In the genomic region with DNA sequence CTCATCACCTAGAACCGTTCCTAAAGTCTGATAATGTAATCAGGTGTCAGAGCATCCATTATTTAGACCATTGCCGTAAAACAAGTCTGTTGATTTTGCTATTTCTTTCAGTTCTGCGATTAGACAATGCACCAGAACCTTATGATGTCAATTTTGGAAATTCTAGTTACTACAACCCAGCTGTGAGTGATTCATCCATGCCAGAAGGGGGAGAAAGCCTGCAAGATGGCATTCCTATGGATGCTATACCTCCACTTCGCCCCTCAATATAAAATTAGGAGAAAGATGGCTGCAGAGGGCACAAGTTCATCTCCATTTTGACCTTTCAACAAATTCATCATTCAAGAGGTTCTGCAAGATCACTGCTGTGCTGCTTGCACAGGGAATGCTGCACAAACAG, we compare ENCODE assay signal across 21 mouse cellular contexts. TPM values are rescaled to one million over a fixed set of nuclear protein-coding genes. Genes with fewer than 3 reads are reported as not detected.
"Had no signal": no experiment of that assay in that cellular context is flagged by ENCODE, and none has a peak within 500 bp of the region (broad histone marks: within the 10 kb centered on the region; RNA-seq: fewer than 3 reads in every experiment).

No protein-coding gene starts in this region.

- H3K9me3 ChIP-seq: limb, embryonic 12.5 days; liver, embryonic 13.5 days; lung, embryonic 15.5 days; megakaryocyte, embryonic 14.5 days; midbrain, embryonic 15.5 days; neural tube, embryonic 12.5 days had no signal

- H3K4me3 ChIP-seq: limb, embryonic 12.5 days; liver, embryonic 13.5 days; lung, embryonic 15.5 days; megakaryocyte, embryonic 14.5 days; midbrain, embryonic 15.5 days; neural tube, embryonic 12.5 days had no signal

- H3K27me3 ChIP-seq: limb, embryonic 12.5 days; liver, embryonic 13.5 days; lung, embryonic 15.5 days; megakaryocyte, embryonic 14.5 days; midbrain, embryonic 15.5 days; neural tube, embryonic 12.5 days had no signal

- H3K4me2 ChIP-seq: limb, embryonic 12.5 days; liver, embryonic 13.5 days; lung, embryonic 15.5 days; midbrain, embryonic 11.5 days; midbrain, embryonic 15.5 days; neural tube, embryonic 12.5 days had no signal

- H3K9ac ChIP-seq: limb, embryonic 12.5 days; liver, embryonic 13.5 days; liver, postnatal 0 days; lung, embryonic 15.5 days; midbrain, embryonic 15.5 days; neural tube, embryonic 12.5 days had no signal

- H3K4me1 ChIP-seq: limb, embryonic 12.5 days; liver, embryonic 13.5 days; lung, embryonic 15.5 days; megakaryocyte, embryonic 14.5 days; midbrain, embryonic 15.5 days; neural tube, embryonic 12.5 days had no signal

- H3K36me3 ChIP-seq: limb, embryonic 12.5 days; liver, embryonic 13.5 days; lung, embryonic 15.5 days; midbrain, embryonic 15.5 days; neural tube, embryonic 12.5 days had no signal

- DNase-seq: kidney, adult 11 months; kidney, postnatal 10 days; kidney, postnatal 4 days; liver; liver, embryonic 13.5 days; liver, postnatal 0 days; lung, postnatal 14 days; retina, postnatal 1 day; thymus, postnatal 4 days had no signal

- H3K27ac ChIP-seq: limb, embryonic 12.5 days; liver, embryonic 13.5 days; lung, embryonic 15.5 days; macrophage; midbrain, embryonic 15.5 days; neural tube, embryonic 12.5 days had no signal

- ATAC-seq: inflammation-experienced regulatory T-cells, adult 6 months; liver, postnatal 0 days; midbrain, embryonic 15.5 days had no signal

RNA-seq across cellular contexts. Expression of a gene that starts 16.1 kb away (rescaled TPM):
- total RNA-seq: monocyte, adult 5-6 weeks; neutrophil, adult 5-6 weeks had no signal
- polyA plus RNA-seq: inflammation-experienced regulatory T-cells, adult 6 months; kidney, embryonic 14.5 days; liver, embryonic 13.5 days; liver, postnatal 0 days; lung, embryonic 15.5 days; macrophage; neural tube, embryonic 12.5 days; small intestine, adult 2 months had no signal
